Mouse (Mus musculus) kidney, adult 9 months (tissue): ENCODE data around the gene Ddhd1.

ENCODE experiments used
- DNase-seq: peaks from one replicate; pipeline ENCODE4 v3.0.0; 2022

Gene Ddhd1

DNA sequence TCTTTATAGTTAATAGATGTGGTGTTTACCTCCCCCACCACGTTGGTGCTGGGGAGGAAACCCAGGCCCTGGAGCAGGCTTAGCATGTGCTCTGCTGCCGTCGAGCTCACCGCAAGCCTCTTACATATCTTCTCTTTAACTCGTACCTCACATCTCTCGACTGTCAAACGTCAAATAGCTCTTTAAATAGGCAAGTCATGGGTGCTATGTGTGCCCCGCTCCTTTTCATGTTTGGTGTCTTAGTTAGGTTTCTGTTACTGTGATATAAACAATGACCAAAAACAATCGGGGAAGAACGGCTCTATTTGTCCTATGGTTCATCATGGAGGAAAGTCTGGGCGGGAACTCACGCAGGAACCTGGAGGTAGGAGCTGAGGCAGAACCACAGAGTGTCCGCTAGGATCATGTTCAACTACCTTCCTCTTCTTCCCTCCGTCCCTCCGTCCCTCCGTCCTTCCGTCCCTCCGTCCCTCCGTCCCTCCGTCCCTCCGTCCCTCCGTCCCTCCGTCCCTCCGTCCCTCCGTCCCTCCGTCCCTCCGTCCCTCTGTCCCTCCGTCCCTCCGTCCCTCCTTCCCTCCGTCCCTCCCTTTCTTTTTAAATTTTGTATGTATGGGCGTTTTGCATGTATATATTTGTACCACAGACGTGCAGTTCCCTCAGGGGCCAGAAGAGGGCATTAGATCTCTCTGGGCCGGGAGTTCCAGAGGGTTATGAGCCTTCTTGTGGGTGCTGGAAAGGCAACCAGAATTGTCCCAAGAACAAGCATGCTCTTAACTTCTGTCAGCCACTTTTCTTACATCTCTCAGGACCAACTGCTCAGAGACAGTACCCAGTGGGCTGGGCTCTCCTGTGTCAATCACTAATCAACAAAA, 91.6 kb downstream of the Ddhd1 start:
- peak; percentile 79 for DNase-seq

DNA sequence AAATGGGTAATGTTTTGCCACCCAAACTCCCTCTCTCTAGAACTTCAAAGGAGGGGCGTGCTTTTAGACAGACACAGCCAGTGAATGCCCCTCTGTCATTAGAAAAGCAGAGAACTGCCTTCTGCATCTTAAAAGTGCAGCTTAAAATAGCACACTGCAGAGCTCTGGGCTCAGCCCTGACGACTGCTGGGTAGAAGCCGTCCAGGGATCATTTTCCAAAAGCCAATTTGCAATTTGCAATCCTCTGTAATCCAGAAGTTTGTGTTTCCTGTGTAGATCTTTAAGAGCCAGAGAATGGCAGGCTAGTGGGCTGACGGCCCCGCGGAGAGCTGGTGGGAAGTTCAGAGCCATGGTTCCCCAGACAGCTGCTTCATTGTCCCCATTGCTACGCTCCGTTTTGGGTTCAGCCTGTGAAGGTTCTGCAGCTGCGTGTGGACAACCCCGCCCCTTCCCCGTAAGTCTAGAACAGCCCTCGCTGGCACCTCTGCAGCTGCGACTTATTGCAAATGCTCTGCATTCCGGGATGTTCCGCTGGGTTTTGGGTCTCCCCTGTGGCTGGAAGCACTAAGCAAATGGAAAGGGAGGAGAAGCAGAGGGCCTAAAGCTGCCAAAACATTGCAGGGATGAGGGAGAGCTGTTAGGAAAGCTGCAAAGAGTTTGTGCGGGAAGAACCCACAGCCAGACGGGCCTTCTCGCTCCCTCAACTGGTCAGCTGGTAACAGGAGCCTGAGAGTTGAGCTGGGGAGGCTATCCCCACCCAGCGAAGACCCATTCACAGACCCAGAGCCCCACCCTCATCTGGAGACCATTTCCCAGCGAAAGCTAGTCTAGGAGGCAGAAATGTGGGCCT, 92.5 kb downstream of the Ddhd1 start:
- DNase-seq = no peak

DNA sequence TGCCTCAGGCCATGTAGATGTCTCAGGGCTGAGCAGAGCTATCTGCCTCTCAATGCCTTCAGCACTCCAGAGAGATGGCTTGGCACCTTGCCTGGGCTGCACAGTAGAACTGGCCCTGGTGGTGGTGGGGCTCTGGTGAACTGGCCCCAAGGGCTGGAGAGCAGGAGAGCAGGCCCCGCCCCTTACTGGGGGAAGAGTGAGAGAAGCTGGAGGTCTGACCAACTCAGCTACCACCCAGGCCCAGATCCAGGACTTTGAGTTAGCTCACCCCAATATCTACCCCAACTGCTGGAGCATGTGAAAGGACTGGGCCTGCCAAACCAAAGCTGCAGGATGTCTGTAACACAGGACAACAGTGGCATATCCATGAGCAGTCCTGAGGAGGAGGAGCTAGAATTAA, 94.4 kb downstream of the Ddhd1 start:
- no peak for DNase-seq

DNA sequence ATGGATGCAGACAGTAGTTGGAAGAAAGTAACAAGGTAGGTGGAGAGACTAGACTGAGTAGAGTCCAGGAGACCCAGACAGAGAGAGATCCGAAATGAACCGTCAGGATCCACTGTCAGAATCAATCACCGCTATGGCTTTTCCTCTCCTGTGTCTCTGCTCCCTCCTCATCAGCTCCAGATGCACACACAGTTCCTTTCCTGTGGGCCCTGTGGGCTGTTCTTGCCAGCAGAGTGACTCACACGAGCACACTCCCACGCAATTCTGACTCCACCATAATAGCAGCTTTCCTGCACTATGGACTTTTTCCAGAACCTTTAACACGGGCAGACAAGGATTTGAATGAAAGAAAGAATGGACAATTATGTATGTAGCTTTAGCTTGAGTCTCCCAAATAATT, 96.3 kb downstream of the Ddhd1 start:
- DNase-seq = no peak

DNA sequence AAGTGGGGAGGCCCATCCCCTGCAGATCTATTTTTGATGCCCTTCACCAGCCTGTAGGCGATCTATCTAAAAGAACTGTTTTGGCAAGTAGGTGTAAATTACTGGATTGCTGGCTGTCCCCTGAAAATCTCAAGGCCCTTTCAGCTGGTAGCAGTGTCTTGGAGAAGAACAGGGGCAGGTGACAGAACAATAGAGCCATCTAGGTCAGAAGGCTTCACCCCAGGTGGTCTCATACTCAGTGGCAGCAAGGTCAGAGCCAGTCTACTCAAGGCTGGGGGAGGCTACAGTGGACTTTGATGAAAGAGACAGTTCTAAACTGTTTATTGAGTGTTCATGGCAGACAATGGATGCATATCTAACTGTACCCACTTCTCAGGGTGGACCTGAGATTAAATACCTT, 98.9 kb downstream of the Ddhd1 start:
- DNase-seq = no peak

DNA sequence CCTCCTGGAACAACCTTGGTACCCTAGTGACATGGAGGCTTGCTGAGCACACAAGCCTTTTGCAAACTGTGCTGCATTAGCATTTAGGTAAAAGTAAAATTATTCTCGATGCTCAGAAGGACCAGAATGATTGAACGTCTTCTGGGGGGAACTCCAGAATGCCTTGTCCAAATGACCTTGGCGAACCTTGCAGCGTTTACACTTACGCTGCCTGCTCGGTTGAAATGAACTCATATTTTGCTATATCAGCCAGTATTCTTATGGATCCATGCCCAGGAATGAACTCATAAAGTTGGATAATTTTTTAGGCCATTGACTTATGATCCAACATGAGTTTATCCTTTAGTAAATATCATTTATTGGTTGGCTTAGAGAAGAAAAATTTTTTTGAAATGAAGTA, 103.6 kb downstream of the Ddhd1 start:
- no peak for DNase-seq

DNA sequence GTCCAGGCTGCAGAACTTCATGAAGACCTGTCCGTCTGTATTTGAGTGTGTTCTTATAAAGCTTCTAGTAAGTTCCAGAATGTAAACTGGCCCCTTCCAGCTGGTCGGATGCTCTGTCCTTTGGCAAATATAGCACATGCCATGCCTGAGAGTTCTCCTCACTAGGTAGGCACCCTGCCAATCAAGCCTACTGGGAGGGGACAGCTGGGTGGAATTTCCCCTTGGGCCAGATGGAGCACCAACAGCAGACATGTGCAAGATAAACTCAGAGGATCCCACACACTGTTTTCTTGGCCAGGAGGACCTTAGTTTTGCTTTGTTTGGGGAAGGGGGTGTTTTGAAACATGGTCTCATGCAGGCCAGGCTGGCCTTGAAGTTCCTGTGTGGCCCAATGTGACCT, 104.1 kb downstream of the Ddhd1 start:
- peak; percentile 66 for DNase-seq

DNA sequence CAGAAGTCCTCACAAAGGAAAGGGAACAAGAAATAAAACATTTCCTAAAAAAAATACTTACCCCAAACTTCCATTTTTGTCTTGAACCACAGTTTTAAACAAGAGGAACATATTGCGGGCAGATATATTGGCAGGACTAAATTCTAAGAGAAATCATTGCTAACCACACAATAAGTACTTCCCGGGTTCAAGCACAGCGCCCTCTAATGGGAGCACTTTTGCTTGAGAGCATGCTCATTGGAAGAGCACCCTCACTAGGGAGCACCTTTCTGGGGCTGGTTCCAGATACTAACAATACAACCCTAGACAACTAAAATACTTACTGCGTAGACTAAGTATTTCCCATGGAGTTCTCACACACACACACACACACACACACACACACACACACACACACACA, 105.5 kb downstream of the Ddhd1 start:
- DNase-seq = no peak

DNA sequence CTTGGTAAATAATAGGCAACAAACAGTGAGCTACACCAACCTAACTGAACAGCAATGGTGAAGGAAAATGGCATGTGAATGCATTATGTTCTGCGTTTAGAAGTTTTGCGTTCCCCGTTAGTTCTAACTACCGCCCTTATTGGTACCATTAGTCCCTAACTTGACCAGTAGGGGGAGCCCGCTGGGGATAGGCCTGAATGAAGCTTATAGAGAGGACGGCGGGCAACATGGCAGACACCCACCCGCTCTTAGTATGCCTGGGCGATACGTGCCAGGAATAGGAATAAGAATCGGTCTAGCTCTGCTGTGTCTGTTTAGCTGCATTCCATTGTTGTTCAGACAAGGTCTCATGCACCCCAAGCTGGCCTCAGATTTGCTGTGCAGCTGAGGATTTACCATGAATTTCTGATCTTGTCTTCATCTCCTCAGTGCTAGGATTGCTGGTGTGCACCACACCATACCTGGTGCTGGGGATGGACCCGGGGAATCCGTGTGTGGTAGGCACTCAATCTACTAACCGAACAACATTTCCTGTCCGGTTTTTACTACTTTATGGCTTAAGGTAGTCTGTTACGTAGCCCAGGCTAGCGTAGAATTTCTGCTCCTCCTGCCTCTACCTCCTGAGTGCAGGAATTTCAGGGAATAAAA, 106.7 kb downstream of the Ddhd1 start:
- DNase-seq = no peak

DNA sequence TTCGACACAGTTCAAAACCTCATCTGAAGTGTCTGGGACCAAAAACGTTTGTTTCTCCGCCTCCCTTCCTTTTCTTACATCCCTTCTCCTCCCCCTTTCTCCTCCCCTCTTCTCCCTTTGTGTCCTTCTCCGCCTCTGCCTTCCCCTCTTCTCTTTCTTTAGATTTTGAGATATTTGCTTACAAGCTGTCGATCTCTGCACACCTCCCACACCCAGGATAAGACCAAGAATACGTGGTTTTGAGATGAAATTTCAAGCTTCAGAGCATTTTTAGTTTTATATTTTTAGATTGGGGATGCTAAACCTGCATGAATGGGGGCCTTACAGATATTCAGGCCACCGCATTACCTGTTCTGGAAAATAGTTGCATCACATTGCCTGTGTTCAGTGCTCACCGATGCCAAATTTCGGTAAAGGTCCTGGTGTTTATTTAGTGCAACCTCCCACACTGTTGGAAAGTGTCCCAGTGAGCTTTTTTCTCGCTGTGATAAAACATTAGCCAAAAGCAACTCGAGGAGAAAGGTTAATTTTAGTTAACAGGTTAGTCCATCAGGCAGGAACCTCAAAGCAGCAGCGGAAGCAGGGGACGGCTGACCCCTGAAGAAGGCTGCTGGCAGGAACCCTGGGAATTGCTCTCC, 107.8 kb downstream of the Ddhd1 start:
- DNase-seq = peak; percentile 95

DNA sequence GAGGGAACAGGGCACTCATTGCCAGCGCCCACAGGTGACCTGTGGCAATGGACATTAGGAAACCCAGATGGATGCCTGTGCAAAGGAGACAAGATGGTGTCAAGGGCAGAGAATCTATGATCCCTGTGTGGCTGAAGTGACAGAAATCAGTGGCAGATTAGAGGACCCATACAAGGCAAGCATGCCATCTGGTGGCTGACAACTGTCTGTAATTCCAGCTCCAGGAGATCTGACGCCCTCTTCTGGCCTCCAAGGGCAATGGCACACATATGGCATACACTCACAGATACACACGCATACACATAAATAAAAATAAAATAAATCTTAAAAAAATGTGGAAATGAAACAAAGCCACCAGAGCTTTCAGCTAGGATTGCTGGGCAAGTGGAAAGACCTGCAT, 109.8 kb downstream of the Ddhd1 start:
- DNase-seq = no peak

DNA sequence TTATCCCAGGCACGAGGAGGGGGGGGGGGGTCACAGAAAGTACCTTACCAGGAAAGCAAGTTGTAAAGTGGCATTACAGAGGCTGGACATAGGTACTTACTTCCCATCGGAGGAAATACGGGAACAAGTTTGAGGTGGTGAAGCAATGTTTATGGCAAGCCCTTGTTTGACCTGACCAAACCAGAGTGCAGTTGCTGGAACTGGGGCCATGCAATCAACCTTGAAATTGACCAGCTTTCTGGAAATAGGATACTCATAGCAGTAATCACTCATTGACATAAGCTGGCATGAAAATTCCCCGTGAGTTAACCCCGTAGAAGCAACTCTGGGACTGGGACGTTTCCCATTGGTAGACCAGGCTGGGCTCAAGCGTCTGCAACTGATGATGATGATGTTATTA, 113.0 kb downstream of the Ddhd1 start:
- DNase-seq = peak; percentile 60

DNA sequence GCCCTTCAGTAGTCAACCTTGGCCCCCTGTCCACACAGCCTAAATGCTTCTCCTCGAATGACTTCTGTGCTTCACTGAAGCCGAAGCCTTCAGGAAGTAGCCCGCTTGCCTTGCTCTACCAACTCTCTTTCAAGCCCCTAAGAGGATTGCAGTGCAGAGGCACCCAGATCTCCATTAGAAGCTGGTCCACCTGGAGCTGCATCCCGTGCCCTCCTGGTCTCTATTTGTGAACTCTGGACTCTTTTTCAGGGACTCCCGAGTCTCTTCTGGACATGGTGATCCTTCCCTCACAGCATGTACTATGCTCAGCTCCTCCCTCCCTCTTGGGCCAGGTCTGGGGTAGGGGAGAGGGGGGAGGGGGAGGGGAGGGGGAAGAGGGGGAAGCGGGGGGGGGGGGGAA, 113.9 kb downstream of the Ddhd1 start:
- peak; percentile 70 for DNase-seq

DNA sequence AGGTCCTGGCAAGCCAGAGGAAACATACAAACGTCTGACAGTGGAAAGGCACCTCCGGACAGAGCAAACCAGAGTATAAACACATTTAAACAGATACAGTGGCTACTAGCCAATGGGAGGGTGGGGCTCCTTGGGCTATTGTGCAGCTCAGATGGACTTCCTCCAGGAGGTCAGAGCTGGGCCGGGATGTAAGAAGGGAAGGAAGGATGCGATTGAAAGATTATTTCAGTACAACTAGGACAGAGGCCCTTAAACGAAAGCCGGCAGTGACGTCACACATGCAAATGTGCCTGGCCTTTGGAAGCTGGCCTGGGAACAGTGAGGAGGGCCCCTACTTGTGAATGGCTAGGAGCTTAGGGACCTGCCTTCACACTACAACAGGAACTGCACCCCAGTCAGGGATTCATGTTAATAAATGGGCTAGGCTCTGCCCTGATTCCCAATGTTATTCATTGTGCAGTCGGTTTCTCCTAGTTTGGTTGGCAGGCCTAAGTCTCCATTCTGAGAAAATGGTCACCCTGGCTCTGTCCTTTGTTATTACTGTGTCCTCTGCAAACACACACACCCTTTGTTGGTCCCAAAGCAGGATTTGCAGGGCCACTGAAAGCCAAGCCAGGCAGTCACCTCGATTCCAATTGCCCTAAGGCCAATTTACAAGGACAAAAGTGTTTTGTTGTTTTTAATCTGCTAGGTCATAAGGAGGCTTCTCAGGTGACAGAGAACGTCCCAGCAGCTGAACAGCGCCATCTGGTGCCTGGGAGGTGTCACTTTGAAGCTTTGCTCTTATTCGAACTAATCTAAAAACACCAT, 118.1 kb downstream of the Ddhd1 start:
- DNase-seq = peak; percentile 91
